Mouse (Mus musculus): Measurements from ENCODE around the gene Dlgap3.

The Dlgap3 gene

DNA sequence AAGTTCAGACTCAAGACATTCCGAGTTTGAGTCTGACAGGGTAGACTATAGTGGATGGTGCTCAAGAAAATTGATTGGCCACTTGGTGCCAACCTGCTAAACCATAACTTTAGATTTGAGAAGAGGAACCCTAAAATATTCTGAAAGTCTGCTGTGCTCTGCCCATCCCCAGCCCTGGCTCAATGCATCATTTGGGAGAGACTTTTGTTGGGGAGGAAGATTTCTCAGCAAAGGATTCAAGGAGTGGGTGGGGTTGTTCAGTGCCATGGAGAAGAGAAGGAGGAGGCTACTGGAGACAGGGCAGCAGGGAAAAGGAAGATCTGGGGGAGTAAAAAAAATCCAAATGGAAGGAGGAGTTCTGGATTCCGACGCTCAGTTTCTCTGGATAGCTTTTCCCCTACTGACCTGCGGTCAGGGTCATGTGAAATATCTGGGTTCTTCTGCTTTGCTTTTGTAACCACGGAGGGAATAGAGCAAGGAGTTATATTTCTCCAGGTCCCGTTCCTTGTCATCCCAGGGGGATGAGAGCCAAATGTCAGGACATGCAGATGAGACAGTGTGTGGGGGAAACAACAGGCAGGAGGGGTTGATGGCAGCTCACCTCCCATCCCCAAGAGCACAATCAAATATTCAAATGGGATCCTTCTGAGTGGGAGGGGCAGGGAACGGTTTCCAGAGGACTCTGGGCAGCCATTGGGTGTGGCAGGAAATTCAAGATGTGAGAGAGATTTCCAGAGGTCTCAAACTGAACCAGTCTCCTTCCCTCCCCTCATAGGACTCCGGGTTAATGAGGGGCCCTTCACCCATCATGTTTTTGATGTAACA, 5.3 kb downstream of the Dlgap3 start:
- DNase-seq (ENCODE audit: low read depth) = no peak

DNA sequence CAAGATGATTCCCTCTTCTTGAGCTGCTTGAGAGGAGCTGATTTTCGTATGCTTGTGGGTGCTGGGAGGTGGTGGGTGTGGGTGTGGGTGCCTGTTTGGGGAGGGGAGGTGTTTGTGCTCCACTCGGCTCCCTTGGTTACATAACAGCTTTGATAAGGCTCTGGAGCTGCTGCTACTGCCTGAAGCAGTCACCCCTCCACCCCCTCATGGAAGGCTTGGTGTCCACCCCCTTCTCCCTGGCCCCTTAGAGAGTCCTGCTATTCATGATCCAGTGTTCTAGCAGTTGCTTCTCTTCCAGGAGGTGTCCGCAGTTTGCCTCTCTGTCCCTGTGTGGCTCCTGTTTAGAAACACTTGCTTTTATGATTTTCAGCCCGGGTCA, 5.9 kb downstream of the Dlgap3 start:
- no peak for DNase-seq (ENCODE audit: low read depth)

DNA sequence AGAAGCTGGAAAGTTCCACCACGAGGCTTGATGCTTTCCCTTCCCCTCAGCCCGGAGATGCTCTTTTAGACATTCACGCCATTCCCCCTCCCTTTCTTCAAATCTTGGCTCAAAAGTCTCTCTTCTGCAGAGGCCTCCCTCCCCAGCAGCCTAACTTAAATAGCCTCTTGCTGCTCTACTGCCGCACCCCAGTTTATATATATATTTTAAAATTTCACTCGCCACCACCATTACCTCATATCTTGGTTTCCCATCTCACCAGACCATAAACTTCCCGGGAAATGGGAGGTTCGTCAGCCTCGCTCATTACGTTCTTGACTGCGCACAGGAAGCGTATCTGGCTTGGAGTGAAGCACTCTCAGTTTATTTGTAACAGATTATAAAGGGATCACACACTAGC, 9.0 kb downstream of the Dlgap3 start:
- no peak for DNase-seq (ENCODE audit: low read depth)

DNA sequence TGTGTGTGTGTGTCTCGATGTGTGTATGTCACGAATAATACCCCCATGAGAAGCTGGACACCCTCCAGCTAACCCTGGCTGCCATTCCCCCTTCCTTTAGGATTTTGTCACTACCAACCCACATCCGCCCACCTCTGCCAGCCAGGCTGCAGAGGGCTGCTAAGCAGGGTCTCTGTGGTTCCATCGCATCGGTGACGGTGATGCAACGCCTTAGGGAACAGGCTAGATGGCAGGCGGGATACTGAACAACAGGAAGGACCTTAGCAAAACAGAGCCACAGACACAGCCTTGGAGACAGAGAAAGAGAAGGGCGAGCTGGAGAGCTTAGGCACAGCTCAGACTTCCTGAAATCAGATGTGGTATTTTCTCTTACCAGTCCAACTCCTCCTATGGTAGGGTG, 9.7 kb downstream of the Dlgap3 start:
- no peak for DNase-seq (ENCODE audit: low read depth)

DNA sequence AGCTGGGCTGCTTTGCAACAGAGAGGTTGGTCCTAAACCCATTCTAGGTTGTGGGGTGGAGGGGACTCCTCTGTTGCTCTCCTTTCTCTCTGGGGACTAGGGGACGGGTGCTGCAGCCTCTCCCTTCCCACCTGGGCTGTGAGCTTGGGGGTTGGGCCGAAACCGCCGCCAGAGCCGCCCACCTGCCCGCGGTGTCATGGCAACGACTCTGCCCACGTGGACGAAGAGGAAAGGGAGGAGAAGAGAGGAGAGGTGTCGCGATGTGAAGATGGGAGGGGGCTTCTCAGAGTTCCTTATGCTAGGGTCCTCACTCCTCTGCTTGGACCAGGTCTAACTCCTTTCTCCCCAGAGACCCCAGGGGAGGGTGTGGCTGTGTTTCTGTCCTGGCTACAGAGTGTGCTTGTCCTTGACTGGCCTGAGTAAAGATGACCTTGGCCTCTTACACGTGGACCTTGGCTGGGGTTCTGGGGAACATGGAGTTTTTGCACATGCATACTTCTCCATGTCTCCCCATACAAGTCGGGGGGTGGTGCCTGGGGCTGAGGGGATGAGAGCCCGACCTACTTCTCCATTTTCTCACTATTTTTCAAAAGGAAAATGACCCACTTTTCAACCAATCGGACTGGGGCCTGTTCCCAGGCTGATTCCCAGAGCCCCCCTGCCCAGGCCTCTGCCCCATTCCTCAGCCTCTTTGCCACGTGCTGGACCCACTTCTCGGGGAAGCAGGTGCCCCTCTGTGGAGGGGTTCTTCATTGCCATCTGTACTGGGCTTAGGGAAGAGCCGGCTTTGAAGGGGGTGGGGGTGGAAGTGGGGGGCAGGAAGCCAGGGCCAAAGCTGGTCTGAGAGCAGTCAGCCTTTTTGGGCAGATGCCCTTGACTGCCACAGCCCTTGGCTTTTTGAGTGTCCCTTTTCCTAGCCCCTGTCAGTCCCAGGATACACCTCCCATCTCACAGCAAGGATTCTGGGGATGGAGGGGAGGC, 10.8 kb downstream of the Dlgap3 start:
- no peak for DNase-seq (ENCODE audit: low read depth)

DNA sequence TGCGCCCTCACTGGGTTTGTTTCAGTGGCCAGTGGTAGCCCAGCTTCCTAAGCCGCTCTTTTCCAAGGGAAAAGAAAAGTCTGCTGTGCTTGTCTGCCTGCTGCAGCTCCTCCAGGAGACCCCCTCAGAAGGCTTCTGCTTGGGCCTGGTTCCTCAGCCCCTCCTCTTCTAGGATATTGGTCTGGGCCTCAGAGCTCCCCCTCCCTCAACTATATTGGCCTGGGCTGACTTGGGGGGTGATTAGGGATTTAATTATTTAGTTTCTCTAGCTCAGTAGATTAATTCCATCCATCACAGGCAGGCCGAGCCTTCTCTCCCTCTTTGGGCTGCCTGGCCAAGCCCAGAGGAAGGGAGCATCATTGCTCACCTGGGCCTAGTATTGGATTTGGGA, 11.4 kb downstream of the Dlgap3 start:
- DNase-seq (ENCODE audit: low read depth) = no peak

DNA sequence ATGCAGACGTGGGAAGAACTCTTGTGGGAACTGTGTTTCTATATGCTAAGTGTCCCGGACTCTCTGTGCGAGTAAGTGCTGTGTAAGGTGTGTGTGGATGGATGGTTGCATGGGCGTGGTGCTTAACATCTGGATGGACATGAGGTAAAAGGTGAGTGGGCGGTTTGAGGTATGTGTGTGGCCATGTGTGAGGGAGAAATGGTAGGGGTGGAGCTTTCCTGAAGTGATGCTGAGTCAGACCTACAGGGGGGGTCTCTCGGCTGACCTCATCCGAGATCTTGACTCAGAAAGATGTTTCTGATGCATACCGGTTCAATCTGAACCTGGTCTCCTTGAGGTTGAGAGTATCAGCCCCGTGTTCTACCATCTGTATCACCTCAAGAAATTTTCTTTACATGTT, 12.0 kb downstream of the Dlgap3 start:
- no peak for DNase-seq (ENCODE audit: low read depth)

DNA sequence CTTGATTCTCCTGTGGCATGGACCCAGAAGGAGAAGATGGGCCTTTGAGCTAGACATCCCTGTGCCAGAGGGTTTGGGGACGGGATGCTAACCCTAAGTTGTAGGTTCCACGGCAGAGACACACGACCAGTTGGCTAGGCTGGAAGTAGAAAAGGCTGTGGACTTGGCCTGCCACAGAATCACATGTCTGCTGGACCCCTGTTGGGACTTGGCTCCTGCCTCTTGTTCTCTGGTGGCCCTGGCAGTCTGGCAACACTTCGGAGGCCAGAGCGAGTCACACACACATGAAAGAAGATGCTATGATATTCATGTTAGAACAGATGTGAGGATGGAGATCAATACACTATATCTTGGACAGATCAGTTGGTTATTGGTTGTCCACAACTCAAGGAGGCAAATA, 14.9 kb downstream of the Dlgap3 start:
- DNase-seq (ENCODE audit: low read depth) = no peak

DNA sequence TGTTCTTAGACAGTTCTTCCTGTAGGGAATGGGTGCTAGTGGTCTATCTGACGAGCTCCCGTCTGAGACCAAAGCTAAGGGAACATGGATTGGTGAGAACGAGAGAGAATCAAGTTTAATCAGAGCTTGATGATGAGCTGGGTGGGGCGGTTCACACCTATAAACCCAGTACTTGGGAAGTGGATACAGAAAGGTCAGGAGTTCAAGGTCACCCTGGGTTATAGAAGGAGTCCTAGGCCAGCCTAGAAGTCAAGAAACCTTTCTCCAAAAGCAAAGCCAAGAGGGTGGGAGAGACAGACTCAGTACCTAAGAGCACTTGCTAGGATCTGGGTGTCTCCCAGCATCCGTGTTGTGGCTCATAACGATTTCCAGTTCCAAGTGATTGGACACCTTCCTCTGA, 21.9 kb downstream of the Dlgap3 start:
- no peak for DNase-seq (ENCODE audit: low read depth)

DNA sequence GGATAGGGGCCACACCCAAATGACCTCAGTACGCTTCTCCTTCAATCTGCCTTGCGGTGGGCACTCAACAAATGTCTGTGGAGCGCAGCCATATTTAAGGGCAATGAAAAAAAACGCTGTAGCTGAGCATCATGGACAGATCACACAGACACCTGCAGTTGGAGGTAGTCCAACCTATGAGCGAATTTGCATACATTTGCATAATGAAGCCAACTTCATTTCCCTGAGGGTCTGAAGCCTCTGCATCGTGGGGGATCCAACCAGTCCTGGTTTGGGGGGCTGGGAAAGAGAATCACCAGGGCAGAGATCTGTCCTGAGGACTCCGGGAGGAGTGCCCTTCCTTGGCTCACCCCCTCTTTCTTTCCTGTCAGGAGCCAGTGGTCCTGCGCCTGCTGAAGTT, 23.7 kb downstream of the Dlgap3 start:
- DNase-seq (ENCODE audit: low read depth) = no peak

DNA sequence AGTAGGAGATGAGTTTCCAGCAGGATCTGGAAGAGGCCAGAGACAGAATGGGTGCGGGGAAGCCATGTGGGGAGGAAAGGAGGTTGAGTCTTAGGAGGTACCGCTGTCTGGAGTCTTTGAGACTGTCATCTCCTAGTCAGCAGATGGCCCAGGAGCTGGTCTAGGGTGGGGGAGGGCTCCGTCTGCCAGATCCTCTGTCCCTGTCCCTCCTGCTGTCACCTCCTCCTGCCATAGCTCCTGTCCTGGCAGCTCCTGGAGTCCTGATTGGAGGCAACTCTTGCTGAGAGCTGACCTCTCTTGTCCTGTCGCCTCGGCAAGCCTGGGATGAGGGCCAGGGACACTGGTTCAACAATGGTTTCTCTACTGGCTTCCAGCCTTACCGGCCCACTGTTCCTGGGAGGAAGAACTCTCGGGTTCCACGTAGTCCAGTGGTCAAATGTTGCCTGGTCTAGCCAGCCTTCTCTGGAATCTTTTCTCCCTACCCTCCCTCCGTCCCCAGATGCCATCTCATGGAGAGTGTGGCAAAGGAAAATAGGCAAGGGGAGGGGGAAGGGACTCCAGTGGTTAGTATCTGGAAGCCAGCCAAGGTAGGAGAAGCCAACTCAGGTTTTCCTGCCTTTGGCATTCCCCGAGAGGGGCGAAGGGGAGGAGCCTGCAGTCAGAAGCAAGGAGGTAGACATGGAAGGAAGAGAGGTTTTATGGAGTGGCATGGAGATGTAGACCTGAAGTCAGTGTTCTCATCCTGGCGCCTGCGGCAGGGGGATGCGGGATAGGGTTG, 24.6 kb downstream of the Dlgap3 start:
- DNase-seq (ENCODE audit: low read depth) = no peak

DNA sequence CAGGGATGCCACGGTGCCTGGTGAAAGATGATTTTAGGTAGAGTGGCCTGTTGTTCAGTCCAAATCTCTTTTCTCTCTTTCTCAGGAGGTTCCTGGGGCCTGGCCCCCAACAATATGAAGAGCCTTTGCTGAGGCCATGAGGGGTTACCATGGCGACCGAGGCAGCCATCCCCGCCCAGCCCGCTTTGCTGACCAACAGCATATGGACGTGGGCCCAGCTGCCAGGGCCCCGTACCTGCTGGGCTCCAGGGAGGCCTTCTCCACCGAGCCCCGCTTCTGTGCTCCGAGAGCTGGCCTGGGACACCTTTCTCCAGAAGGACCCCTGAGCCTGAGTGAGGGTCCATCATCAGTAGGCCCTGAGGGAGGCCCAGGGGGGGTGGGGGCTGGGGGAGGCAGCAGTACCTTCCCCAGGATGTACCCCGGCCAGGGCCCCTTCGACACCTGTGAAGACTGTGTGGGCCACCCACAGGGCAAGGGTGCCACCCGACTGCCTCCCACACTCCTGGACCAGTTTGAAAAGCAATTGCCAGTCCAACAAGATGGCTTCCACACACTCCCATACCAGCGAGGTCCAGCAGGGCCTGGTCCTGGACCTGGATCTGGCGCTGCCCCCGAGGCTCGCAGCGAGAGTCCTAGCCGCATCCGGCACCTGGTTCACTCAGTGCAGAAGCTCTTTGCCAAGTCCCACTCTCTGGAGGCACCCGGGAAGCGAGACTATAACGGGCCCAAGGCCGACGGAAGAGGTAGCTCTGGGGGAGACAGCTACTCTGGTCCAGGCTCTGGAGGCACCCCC, 25.7 kb downstream of the Dlgap3 start:
- no peak for DNase-seq (ENCODE audit: low read depth)

DNA sequence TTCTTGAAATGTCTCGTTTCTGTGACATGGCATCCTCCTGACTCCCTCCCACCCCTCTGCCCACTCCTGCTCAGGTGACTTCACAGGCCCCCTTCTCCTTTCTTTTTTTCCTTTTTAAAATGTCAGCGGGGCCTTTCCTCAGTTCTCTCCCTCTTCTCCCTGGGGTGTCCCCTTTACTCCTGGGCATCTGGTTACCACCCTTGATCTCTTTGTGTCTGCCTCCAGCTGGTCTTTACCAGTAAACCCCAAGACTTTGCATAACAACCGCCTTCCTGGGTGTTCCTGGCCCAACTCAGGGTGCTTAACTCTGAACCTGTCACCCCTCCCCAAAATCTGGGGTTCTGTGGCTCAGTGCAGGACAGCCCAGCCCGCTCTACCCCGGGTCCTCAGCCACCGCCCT, 29.6 kb downstream of the Dlgap3 start:
- DNase-seq (ENCODE audit: low read depth) = no peak

DNA sequence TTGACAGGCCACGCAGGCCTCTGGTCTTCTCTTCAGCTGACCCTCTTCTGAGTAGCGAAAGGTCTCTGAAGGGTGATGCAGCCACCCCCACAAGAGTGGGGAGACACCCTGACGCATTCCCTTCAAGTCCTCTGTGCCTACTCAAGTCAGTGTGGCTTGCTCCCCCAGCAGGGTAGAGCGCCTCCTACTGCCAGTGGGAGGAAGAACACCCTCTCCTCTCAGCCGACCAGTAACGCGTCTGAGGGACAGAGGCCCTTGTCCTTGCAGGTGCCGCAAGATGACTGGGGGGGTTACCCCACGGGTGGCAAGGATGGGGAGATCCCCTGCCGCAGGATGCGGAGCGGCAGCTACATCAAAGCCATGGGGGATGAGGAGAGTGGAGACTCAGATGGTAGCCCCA, 30.4 kb downstream of the Dlgap3 start:
- DNase-seq (ENCODE audit: low read depth) = no peak

DNA sequence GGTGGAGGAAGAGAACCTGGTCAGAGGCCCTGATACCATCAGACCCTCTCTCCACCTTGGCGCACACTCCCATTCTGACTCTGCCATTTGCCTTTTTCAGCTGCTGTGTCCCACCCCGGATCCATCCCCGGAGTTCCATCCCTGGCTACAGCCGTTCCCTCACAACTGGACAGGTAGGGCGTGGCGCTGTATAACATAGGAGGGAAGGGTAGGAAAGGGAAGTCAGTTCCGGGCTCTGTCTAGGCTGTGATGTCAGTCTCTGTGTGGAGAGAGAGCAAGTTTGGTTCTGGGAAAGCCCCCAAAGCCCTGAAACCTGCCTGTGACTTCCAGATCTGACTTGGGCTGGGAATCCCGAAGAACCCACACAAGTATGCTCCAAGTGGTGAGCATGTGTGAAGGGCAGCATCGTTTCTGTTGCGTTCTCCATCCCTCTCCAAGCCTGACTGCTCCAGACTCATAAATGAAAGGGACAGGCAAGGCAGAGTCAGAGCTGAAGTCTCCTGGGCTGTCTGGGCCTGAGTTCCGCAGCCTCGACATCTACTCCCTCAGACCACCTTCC, 31.2 kb downstream of the Dlgap3 start:
- no peak for DNase-seq (ENCODE audit: low read depth)

DNA sequence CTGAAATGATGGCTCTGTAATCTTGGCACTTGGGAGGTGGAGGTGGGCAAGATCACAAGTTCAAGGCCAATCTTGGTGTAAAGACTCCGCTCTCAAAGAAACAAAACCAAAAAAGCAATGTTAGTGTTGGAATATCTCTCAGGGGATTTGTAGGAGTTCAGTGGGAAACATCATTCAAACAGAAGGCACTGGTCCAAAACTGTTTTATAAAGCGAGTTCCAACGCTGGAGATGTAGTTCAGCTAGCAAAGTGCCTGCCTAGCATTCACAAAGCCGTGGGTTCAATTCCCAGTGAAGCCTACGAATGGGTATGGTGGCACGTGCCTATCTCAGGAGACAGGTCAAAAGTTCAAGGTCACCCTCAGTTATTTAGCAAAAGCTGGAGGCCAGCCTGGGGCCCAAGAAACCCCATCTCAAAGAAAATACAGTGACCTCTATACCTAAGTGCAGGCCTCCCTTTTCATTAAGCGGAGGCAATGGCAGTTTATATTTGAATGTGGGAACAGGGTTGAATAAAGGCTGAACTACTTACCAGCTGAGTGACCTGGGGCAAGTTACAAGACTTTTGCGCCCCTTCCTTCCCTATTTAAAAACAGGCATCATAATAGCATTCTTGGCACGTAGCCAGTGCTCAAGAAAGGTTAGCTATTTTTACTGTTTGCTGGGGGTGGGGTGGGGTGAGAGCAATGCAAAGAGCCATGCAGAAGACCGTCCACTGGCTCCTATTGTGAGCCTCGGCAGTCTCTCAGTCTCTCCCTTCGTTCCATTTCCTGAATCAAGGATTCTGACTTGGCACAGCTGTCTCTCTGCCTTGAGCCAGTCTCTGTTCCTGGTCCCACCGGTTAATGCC, 32.0 kb downstream of the Dlgap3 start:
- DNase-seq (ENCODE audit: low read depth) = no peak

DNA sequence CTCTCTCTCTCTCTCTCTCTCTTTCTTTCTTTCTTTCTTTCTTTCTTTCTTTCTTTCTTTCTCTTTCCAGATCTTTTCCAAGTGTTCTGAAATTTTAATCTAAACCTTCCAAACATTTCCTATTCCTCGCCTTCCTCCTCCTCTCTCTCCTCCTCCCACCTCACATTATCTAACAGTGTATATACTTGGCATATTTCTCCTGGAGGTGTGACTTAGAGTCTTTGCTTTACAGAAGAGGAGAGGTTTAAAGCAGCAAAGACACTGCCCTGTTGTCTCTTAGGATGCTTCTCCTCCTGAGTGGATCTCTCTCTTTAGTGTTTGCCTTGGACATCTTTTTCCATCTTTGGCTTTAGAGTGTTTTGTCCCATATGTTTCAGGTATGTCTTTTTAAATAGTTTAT, 34.1 kb downstream of the Dlgap3 start:
- DNase-seq (ENCODE audit: low read depth) = no peak

DNA sequence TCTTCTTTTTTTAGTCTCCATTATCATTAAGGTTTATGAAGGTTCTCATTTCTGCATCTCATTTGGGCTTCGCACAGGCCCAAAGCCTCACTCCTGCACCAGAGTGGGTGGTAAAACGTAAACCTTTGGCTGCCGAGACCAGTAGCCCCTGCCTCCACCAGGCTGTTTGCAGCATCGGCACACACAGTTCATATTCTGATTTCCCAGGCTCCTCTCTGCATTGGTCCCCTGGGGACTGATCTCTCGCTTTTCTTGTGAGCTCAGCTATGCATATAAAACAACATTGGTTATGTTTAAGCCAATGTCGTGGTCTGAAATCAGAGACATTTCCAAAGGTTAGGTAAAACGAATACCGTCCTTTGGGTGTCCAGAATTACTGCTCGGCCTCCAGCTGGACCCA, 42.3 kb downstream of the Dlgap3 start:
- no peak for DNase-seq (ENCODE audit: low read depth)

DNA sequence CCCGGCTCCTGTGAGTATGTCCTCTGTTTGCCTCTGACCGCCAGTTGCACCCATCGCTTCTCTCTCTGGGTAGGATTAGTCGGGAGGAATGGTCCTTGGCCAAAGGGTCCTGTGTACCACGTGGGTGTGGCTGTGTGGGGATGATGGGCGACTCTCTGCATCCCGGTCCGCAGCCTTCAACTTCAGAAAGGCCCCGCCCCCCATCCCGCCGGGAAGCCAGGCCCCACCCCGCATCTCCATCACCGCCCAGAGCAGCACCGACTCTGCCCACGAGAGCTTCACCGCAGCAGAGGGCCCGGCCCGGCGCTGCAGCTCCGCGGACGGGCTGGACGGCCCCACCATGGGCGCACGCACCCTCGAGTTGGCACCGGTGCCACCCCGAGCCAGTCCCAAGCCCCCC, 45.5 kb downstream of the Dlgap3 start:
- no peak for DNase-seq (ENCODE audit: low read depth)

DNA sequence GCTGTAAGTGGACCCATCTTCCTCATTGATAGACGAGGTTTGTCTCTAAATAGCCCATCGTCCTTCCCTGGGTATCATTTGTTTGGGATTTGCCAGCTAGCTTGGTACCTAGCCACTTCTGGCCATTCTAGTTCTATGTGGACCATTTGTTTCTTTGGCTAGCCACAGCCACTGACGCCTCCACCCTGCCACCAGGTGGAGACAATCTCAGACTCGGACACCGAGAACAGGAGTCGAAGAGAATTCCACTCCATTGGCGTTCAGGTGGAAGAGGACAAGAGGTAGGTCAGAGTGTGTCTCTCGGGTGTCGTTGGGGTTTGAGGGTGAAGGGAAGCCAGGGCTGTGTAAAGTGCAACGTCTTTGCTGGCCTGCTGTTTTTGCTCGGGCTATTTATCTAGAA, 46.1 kb downstream of the Dlgap3 start:
- no peak for DNase-seq (ENCODE audit: low read depth)

Data from c-Kit-positive CD71-positive TER-119-negative erythroid progenitor cells, embryonic 14.5 days (primary cell).